Mouse (Mus musculus): ENCODE data around the gene Cep170b. TPM values are rescaled to one million over a fixed set of nuclear protein-coding genes. Genes with fewer than 3 reads are reported as not detected.

Cep170b gene
- total RNA-seq, 2 experiments from 2014 or later: 192 to 208 TPM

DNA sequence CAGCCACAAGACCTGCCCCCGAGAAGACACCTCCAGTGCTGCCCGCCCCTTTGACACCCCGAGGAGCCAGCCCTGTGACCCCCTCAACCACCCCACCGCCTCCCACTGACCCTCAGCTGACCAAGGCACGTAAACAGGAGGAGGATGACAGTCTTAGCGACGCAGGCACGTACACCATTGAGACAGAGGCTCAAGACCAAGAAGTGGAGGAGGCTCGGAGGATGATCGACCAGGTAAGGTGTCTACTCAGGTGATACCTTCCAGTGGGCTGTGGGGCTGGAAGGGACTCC lies 16.3 kb downstream of the Cep170b start:
- DNase-seq (ENCODE audit: low spot score in 2 of 2): no peak

- DNase-seq (ENCODE audit: low spot score in 2 of 2): no peak
Measured at GRCm38 (mm10) chr12:112737081-112737480, 16.8 kb downstream of the Cep170b start.

- DNase-seq (ENCODE audit: low spot score in 2 of 2): peak in 1 of 2 experiments; percentile 71
Measured at GRCm38 (mm10) chr12:112737761-112738160, 17.5 kb downstream of the Cep170b start.

- no peak for DNase-seq (ENCODE audit: low spot score in 2 of 2)
Measured at GRCm38 (mm10) chr12:112738281-112739022, 18.2 kb downstream of the Cep170b start.

GRCm38 (mm10) chr12:112739023-112739568 lies 18.8 kb downstream of the Cep170b start:
- DNase-seq (ENCODE audit: low spot score in 2 of 2): no peak

DNA sequence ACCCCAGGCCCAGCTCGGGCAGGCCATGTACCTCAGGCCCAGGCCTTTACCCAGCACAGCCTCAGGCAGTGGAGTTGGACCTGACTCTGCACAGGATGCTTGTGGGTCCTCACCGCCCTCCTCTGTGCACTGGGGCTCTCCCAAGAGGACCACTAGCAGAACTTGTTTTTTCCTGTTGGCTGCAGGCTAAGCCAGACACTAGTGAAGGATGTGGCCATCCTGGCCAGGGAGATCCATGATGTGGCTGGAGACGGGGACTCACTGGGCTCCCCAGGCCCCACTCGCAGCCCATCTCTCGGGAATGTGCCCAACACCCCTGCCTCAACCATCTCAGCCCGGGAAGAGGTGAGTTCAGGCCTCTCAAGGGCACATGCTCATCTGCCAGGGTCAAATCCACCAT lies 22.5 kb downstream of the Cep170b start:
- DNase-seq (ENCODE audit: low spot score in 2 of 2): no peak

GRCm38 (mm10) chr12:112743168-112743975 lies 23.1 kb downstream of the Cep170b start:
- peak; percentile 73 to 92 for DNase-seq (ENCODE audit: low spot score in 2 of 2)

GRCm38 (mm10) chr12:112744211-112744610 lies 24.0 kb downstream of the Cep170b start:
- DNase-seq (ENCODE audit: low spot score in 2 of 2): no peak

DNA sequence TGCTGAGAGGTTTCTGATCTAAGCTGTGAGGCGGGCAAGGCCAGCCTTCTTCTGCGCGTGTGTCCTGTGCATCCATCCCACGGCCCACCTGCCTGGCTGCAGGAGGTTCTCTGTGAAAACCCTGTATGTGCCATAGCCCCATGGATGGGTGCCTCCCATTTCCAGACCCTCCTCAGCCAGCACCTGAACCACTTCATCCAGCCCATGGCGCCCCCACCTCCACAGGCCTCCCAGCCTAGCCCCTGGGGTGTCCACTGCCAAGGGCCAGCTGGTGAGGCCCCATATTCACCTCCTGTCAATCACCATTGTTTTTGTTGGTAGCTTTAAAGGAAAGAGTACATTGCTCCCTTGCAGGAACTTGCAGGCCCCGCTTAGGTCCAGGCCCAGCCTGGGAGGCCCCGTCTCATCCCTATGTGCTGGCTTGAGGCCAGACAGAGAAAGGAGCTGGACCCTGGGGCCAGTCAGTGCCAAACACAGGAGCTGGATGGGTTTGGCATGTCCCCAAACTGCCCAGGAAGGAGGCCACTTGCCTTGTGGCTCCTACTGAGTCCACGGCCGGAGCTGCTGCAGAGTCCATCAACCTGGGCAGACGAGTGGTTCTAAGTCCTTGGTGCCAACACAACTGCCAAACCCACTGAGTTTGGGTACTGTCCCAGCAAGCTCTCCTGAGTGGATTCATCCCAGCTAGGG lies 24.8 kb downstream of the Cep170b start:
- DNase-seq (ENCODE audit: low spot score in 2 of 2): no peak

DNA sequence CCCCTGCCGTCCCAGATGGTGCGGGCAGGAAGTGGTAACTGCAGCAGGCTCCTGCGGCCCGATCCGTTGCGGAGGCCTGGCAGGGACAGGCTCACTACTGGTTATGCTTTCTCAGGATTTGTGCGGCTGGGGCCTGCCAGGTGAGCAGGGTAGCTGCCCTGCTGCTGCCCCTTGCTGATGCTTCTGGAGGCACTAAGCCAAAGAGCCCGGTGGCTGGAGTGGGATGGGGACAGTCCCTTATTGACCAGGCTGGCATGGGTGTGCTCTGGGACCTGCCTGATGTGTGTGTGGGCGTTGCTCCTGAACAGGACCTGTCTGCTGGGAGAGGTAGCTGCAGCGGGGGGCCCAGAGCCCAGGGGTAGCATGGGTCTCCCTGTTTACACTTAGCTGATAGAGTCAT lies 25.5 kb downstream of the Cep170b start:
- DNase-seq (ENCODE audit: low spot score in 2 of 2): no peak

GRCm38 (mm10) chr12:112746461-112746807 lies 26.2 kb downstream of the Cep170b start:
- DNase-seq (ENCODE audit: low spot score in 2 of 2): no peak

DNA sequence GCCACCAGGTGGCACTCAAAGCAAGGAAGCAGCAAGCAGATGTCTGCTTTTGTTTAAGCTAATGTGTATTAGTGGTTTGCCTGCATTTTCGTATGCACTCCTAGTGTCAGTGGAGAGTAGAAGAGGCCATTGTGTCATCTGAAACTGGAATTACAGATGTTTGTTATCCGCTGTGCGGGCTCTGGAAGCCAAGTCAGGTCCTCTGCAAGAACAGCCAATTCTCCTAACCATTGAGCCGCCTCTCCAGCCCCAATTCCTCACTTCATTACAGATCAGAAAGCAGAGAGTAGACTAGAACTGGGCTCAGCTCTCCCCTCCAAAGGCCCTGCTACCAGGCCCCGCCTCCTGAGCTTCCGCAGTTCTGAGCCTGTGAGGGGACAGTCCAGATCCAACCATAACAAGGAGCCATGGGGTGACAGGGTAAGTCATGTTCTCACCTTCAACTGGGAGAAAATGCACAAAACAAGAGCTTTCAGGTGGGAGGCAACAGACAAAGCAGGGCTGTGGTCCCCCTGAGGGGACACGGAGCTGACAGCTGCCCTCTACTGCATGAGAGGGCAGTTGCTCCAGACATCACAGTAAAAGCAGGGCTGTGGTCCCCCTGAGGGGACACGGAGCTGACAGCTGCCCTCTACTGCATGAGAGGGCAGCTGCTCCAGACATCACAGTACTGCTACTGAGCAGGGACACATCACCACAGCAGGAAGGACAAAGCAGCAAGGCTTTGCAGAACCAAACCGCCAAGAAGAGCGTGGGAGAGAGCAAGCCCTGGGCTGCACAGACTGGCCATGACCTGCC lies 26.8 kb downstream of the Cep170b start:
- DNase-seq (ENCODE audit: low spot score in 2 of 2): peak in 1 of 2 experiments; percentile 67

DNA sequence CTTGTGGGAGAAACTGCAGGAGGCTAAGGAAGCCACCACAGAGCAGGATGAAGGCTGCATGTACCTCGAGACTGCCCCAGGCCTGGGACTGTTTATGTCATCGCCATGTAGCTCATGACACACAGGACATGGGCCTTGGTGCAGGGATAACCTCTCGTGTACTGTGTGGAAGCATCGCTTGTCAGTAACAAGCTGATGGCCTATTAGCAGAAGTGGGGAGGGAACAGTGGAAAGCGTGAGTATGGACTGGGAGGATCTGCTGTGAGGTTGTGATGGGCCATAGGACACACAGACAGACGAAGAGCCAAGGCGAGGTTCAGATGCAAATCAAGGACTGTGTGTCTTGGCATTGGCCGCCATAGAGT lies 27.3 kb downstream of the Cep170b start:
- DNase-seq (ENCODE audit: low spot score in 2 of 2): no peak

DNA sequence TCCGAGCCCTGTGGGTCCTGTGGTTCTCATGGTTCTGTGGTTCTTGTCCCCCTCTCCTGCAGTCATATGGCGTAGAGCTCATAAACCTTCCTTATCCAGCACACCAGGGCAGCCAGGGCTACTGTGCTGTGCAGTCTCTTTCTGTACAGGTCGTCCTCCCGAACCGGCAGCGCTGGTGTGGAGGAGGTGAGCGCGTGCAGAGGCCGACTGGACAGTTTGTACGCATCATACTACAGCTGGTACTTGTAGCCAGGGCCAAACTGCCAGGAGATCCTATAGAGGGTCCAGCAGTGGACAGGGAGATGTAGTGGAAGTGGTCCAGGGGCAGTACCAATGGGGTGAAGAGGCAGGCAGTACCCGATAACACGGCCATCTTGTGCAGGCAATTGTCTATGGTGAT lies 30.7 kb downstream of the Cep170b start:
- DNase-seq (ENCODE audit: low spot score in 2 of 2): no peak

- DNase-seq (ENCODE audit: low spot score in 2 of 2): no peak
Measured at GRCm38 (mm10) chr12:112752399-112752798, 32.1 kb downstream of the Cep170b start.

GRCm38 (mm10) chr12:112755900-112756299 lies 35.6 kb downstream of the Cep170b start:
- no peak for DNase-seq (ENCODE audit: low spot score in 2 of 2)

GRCm38 (mm10) chr12:112757896-112758295 lies 37.6 kb downstream of the Cep170b start:
- no peak for DNase-seq (ENCODE audit: low spot score in 2 of 2)

DNA sequence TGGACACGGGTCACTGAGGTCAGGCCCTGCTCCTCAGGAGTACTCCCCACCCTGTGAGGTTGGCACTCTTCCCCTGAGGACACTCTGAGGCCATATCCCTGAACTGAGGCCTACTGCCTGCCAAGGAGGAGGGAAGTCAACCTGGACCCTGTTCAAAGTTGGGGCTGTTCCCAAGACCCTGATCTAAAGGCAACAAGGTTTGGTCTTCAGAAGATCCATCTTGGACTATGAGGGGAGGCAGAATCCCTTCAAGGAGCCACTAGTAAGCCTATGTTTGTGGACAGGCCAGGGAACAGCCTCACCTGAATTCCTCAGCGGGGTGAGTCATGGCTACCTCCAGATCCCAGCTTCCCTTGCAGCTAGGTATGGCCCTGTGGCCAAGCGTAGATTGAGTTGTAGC lies 39.2 kb downstream of the Cep170b start:
- DNase-seq (ENCODE audit: low spot score in 2 of 2): no peak

DNA sequence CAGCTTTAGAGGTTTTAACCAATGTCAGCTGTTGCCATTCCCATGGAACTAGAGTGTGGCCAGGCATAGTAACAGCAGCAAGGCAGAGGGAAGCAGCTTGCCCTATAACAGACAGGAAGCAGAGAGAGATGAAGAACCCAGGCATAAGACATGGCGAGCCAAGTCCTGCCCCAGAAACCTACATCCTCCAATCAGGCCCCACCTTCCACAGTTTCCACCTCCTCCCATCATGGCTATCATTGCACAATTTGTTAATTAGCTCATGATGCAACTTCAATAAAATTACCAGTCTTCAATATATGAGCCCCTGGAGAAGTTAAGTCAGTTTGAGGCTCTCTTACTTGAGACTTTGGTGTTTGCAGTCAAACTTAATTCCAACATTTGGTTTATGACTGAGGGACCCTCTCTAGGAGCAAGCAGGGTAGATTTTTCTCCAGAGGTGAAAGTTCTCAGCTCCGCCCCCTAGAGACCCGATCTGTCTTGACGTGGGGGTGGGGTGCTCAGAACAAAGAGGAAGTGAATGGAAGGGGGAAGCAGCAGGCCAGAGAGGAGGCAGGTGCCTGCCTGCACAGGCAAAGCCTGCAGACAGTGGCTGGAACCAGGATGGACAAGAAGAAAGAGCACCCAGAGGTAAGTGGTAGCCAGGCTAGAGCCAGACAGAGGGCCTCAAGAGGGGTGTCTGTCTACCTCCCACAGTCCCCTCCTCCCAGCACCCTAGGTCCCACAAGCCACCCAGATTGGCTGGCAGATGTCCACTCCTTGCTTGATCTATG lies 40.1 kb downstream of the Cep170b start, which contains the start of gene Pld4:
TSS of gene Pld4 (plus strand) at position 502 of the 773 bp plus-strand sequence.
- no peak for DNase-seq (ENCODE audit: low spot score in 2 of 2)

- DNase-seq (ENCODE audit: low spot score in 2 of 2): no peak
Measured at GRCm38 (mm10) chr12:112761411-112761810, 41.2 kb downstream of the Cep170b start.

Data from layer of hippocampus, adult 18-20 months (tissue).